Mouse (Mus musculus): ENCODE data around the gene Setd4. TPM values are rescaled to one million over a fixed set of nuclear protein-coding genes. Genes with fewer than 3 reads are reported as not detected.

The Setd4 gene
- total RNA-seq, 2 experiments from 2014 or later = 0.36 to 0.80 TPM

DNA sequence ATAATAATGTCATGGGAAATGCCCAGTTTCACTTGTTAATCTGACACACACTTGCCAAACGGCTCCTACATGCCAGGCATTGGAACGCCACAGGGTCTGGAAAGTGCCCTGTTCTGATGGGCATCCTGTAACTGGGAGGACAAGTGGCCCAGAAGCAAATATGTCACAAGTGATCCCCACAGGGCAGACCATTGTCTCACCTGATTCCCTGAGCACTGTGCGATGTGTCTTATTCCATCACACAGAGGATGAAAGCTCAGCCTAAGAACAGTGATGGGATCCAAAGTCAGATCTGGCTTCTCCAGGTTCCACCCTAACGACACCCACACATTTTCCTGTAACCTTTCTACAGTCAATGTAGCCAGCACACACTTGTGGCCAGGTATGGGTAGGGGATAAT is 58.9 kb downstream of the Setd4 start:
- DNase-seq = no peak

DNA sequence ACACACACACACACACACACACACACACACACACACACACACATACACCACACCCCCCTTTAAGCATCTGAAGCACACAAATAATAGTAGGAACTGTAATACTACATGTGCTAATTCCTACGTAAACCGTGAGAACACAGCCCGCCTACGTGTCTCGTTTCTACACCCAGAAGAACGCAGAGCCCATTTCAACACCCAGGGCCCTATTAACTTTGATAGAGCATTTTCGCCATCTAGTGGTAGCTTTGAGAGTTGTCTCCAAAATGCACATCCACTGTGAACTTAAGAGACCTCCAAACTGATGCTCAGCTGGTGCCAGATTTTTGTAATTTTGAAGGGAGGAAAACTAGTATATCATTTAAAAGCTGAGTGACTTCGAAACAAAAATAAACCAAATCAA is 60.2 kb downstream of the Setd4 start:
- DNase-seq = no peak

DNA sequence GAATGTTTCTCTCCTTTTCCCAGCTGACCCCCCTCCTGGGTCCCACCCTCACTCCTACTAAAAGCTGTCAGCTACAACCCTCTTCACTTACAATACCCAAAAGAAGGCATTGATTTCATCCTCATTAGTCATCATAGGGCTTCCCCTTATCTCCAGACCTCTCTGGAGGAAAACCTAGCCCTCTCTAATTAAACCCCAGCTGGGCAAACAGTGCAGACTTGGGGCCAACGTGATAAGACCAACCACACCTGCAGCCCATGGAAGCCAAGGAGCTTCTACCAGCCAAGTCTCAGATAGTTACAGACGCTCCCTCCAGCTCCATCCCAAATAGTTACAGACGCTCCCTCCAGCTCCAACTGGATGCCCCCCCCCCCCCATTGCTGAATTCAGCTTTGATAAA is 64.0 kb downstream of the Setd4 start:
- DNase-seq = no peak

DNA sequence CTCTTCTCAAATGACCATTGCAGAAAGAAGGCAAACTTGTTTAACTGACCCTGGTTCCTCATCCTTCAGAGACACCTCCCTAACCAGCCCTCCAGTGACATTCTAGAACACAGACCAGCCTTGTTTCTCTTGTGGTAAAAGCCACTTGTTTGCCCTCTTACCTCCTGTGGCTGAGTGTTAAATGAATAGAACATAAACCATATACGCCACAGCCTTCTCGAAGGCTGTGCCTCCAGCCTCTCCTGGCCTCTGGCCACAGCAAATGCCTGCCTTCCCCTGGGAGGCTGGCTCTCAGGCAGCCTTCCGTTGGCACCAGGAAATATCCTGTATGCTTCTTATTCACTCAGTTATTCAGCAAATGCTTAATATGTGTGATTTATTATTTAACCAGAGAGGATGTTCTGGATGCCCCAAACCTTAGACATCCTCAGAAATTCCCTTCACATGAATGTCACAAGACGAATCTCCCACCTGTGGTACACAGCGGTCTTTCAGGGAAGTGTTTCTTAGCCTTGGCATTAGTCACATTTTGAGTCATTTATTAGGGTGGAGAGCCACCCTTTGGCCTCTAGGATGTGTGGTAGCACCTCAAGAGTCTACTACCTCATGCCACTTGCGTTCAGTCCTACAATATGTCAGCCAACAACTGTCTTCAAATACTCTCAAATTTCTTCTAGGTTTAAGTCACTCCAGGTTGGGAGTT is 68.6 kb downstream of the Setd4 start:
- no peak for DNase-seq

Other genes with a start within 250 kb of the Setd4 start
- gene Cbr1, start 1.8 kb upstream of the Setd4 start, total RNA-seq (2021) = 10 to 100 TPM; 19.2 to 21.6 TPM
- 1 to 10 TPM in 1 of 2 experiments, under 1 TPM in 1; 0.59 to 1.7 TPM for gene Gm5678, start 24.0 kb upstream of the Setd4 start, total RNA-seq (2021)
- 1 to 10 TPM; 1.8 to 2.4 TPM for gene Cbr3, start 79.2 kb upstream of the Setd4 start, total RNA-seq (2021)
- gene Dop1b, start 107.8 kb upstream of the Setd4 start, total RNA-seq (2021) = 10 to 100 TPM; 20.6 to 26.9 TPM
- 10 to 100 TPM; 11.4 to 13.9 TPM for gene Morc3, start 228.1 kb upstream of the Setd4 start, total RNA-seq (2021)